Mouse (Mus musculus): Measurements from ENCODE around the gene Olfr352. TPM values are rescaled to one million over a fixed set of nuclear protein-coding genes. Genes with fewer than 3 reads are reported as not detected.

The Olfr352 gene
- not detected for polyA plus RNA-seq (2014; fragmentation: Illumina TruSeq; extraction: RNeasy Lipid Tissue Mini Kit (QIAGEN cat#74804); ENCODE audit: low read depth, low replicate concordance)

DNA sequence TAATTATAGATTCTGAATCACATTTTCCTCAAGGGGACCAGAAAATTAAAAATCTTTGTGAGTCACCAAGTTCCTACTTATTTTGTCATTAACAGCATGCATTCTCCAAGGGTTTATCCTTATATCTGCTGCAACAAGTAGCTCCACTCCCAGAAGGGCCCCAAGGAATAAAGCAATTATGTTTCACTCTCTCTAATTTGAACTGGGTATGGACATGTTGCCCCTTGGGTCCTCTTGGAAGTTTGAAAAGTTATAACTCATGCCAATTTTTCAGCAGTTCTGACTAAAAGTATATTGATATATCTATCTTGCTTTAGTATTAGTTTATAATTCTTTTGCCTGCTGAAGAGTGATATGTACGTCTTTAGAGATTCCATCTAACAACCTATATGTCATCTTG, at the start of gene Olfr352:
Gene Olfr352, plus strand, starts transcription at position 301 of the 400 bp plus-strand sequence.

DNA sequence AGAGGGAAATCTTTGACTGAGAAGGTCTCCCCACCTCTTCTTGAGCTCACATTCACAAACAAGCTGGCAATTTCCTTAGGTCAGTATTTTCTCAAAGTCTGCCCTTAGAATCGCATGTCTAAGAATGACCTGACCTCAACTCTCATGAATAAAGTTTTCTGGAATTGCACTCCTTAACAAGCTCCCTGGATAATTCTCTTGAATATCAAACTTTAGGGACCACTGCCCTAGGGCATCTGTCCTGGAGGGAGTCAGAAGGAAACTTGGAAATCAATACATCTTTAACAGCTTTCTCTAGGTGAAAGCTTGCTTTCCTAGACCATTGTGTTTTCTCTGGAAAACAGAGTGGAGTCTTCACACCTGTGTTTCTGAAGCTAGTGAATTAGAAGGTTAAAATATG, 22.2 kb upstream of the Olfr352 start, which contains the start of gene Olfr350:
Gene Olfr350, plus strand, starts transcription at position 301 of the 400 bp plus-strand sequence.

DNA sequence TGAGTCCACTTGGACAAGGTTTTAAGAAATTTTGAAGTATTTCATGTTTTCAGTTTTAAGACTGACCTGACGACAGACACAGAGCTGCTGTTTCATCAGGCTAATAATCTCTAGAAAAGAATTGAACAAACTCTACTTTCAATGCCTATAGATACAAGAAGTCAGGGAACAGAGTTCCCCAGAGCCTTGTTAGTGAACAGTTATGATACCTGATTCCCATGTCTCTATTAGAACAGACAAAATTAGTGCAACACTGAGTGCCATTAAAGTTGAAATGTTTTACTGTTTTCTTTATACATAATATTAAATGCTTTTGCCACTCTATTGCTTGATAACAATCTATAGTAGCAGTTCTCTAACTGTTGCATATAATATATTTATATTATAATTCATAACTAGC, 5.7 kb upstream of the Olfr352 start, which contains the start of gene Olfr351:
Gene Olfr351, minus strand, starts transcription at position 101 of the 400 bp plus-strand sequence.

DNA sequence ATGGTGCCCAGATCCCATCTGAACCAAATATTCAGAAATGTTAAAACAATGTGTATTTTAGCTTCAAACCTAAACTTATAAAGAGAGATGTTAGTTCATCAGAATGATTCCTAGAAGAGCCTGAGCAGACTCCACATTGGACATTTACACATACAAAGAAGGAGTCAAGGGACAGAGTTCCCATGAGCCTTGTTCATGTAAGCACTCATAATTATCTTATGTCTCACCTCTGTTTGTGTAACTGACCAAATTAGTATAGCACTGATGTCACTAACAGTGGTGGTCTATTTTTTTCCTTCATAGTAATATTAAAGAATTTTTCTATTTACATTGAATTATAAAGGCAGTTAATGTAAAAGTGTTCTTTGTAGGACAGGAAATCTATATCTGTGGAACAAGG, 24.6 kb downstream of the Olfr352 start, which contains the start of gene Olfr353:
Gene Olfr353, minus strand, starts transcription at position 101 of the 400 bp plus-strand sequence.

DNA sequence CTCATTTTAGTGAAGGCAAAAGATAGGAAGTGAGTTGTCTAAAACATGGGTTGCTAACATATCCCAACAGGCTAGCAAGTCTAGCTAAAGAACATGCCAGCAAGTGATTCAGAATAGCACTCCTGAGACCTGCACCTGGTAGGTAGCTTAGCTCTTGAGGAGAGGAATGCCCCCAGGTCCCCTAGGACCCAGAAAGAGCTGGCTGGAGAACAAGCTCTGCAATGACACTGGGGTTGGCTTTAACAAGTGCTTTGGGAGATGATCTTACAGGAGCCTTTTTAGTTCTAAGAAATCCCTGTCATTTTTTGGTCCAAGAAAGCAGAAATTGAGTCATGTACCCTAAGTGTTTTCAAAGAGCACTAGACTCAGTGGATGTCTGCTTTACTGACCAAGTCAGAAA, 37.1 kb downstream of the Olfr352 start, which contains the start of gene Olfr354:
Gene Olfr354, plus strand, starts transcription at position 301 of the 400 bp plus-strand sequence.

Other genes starting within 250 kb of the Olfr352 start
- gene Olfr345, start 228.4 kb upstream of the Olfr352 start, polyA plus RNA-seq (2014; fragmentation: Illumina TruSeq; extraction: RNeasy Lipid Tissue Mini Kit (QIAGEN cat#74804); ENCODE audit: low read depth, low replicate concordance) = not detected
- not detected for gene Olfr346, start 182.7 kb upstream of the Olfr352 start, polyA plus RNA-seq (2014; fragmentation: Illumina TruSeq; extraction: RNeasy Lipid Tissue Mini Kit (QIAGEN cat#74804); ENCODE audit: low read depth, low replicate concordance)
- gene Olfr347, start 136.6 kb upstream of the Olfr352 start, polyA plus RNA-seq (2014; fragmentation: Illumina TruSeq; extraction: RNeasy Lipid Tissue Mini Kit (QIAGEN cat#74804); ENCODE audit: low read depth, low replicate concordance) = not detected
- gene Olfr348, start 84.2 kb upstream of the Olfr352 start, polyA plus RNA-seq (2014; fragmentation: Illumina TruSeq; extraction: RNeasy Lipid Tissue Mini Kit (QIAGEN cat#74804); ENCODE audit: low read depth, low replicate concordance) = not detected
- not detected for gene Olfr50, start 77.9 kb upstream of the Olfr352 start, polyA plus RNA-seq (2014; fragmentation: Illumina TruSeq; extraction: RNeasy Lipid Tissue Mini Kit (QIAGEN cat#74804); ENCODE audit: low read depth, low replicate concordance)
- gene Olfr3, start 51.4 kb upstream of the Olfr352 start, polyA plus RNA-seq (2014; fragmentation: Illumina TruSeq; extraction: RNeasy Lipid Tissue Mini Kit (QIAGEN cat#74804); ENCODE audit: low read depth, low replicate concordance) = not detected
- gene Olfr350, start 22.1 kb upstream of the Olfr352 start, polyA plus RNA-seq (2014; fragmentation: Illumina TruSeq; extraction: RNeasy Lipid Tissue Mini Kit (QIAGEN cat#74804); ENCODE audit: low read depth, low replicate concordance) = not detected
- not detected for gene Olfr351, start 5.8 kb upstream of the Olfr352 start, polyA plus RNA-seq (2014; fragmentation: Illumina TruSeq; extraction: RNeasy Lipid Tissue Mini Kit (QIAGEN cat#74804); ENCODE audit: low read depth, low replicate concordance)
- gene Olfr353, start 24.5 kb downstream of the Olfr352 start, polyA plus RNA-seq (2014; fragmentation: Illumina TruSeq; extraction: RNeasy Lipid Tissue Mini Kit (QIAGEN cat#74804); ENCODE audit: low read depth, low replicate concordance) = not detected
- gene Olfr354, start 37.2 kb downstream of the Olfr352 start, polyA plus RNA-seq (2014; fragmentation: Illumina TruSeq; extraction: RNeasy Lipid Tissue Mini Kit (QIAGEN cat#74804); ENCODE audit: low read depth, low replicate concordance) = not detected
- gene Olfr355, start 60.4 kb downstream of the Olfr352 start, polyA plus RNA-seq (2014; fragmentation: Illumina TruSeq; extraction: RNeasy Lipid Tissue Mini Kit (QIAGEN cat#74804); ENCODE audit: low read depth, low replicate concordance) = not detected
- not detected for gene Olfr356, start 68.7 kb downstream of the Olfr352 start, polyA plus RNA-seq (2014; fragmentation: Illumina TruSeq; extraction: RNeasy Lipid Tissue Mini Kit (QIAGEN cat#74804); ENCODE audit: low read depth, low replicate concordance)
- not detected for gene Olfr357, start 125.4 kb downstream of the Olfr352 start, polyA plus RNA-seq (2014; fragmentation: Illumina TruSeq; extraction: RNeasy Lipid Tissue Mini Kit (QIAGEN cat#74804); ENCODE audit: low read depth, low replicate concordance)
- gene Olfr358, start 140.9 kb downstream of the Olfr352 start, polyA plus RNA-seq (2014; fragmentation: Illumina TruSeq; extraction: RNeasy Lipid Tissue Mini Kit (QIAGEN cat#74804); ENCODE audit: low read depth, low replicate concordance) = not detected
- not detected for gene Olfr360, start 197.3 kb downstream of the Olfr352 start, polyA plus RNA-seq (2014; fragmentation: Illumina TruSeq; extraction: RNeasy Lipid Tissue Mini Kit (QIAGEN cat#74804); ENCODE audit: low read depth, low replicate concordance)
- gene Olfr361, start 220.8 kb downstream of the Olfr352 start, polyA plus RNA-seq (2014; fragmentation: Illumina TruSeq; extraction: RNeasy Lipid Tissue Mini Kit (QIAGEN cat#74804); ENCODE audit: low read depth, low replicate concordance) = not detected
- gene Olfr362, start 249.4 kb downstream of the Olfr352 start, polyA plus RNA-seq (2014; fragmentation: Illumina TruSeq; extraction: RNeasy Lipid Tissue Mini Kit (QIAGEN cat#74804); ENCODE audit: low read depth, low replicate concordance) = not detected